Mouse (Mus musculus) heart, embryonic 16.5 days (tissue): ENCODE data around the gene Snrpg. TPM values are rescaled to one million over a fixed set of nuclear protein-coding genes. Genes with fewer than 3 reads are reported as not detected.
"Not testable (repeated sequence)": the region's sequence is repeated elsewhere in the genome, so short reads cannot be mapped to it uniquely, and the experiment has no call there.

Source experiments
- ATAC-seq: fragments of 200-750 bp; cut with Nextera tagmentation; replicated peaks from 2 replicates; pipeline ENCODE4 v1.8.0; 2017; ENCODE audit warnings: moderate number of reproducible peaks; ENCODE audit not compliant: insufficient read depth, low FRiP score; ENCODE audit errors: extremely low read depth
- H3K27ac ChIP-seq: fragments of 300-500 bp; sonication (generic); 2 replicates; pipeline ENCODE4 v1.5.1; 2014; ENCODE audit warnings: mild to moderate bottlenecking, low read length, control low read depth, moderate library complexity
- H3K27me3 ChIP-seq: fragments of 300-500 bp; sonication (generic); 2 replicates; pipeline ENCODE4 v1.6.1; 2014; ENCODE audit warnings: low read length, mixed read lengths; ENCODE audit not compliant: control insufficient read depth, insufficient read depth
- H3K36me3 ChIP-seq: fragments of 300-500 bp; sonication (generic); 2 replicates; pipeline ENCODE4 v1.6.1; 2014; ENCODE audit not compliant: control insufficient read depth, insufficient read depth
- H3K4me1 ChIP-seq: fragments of 300-500 bp; sonication (generic); 2 replicates; pipeline ENCODE4 v1.6.1; 2014; ENCODE audit warnings: low read length, mixed read lengths; ENCODE audit not compliant: control insufficient read depth, insufficient read depth
- H3K4me2 ChIP-seq: fragments of 300-500 bp; sonication (generic); 2 replicates; pipeline ENCODE4 v1.6.1; 2014; ENCODE audit warnings: low read depth, mild to moderate bottlenecking, control low read depth, low read length
- H3K4me3 ChIP-seq: fragments of 300-500 bp; sonication (generic); 2 replicates; pipeline ENCODE4 v1.5.1; 2014; ENCODE audit warnings: mild to moderate bottlenecking, control low read depth, low read length
- H3K9ac ChIP-seq: fragments of 300-500 bp; sonication (generic); 2 replicates; pipeline ENCODE4 v1.6.1; 2014; ENCODE audit warnings: low read length, control low read depth
- H3K9me3 ChIP-seq: fragments of 300-500 bp; sonication (generic); replicated peaks from 2 replicates; pipeline ENCODE4 v1.6.1; 2016; ENCODE audit warnings: low read length; ENCODE audit not compliant: control insufficient read depth
- WGBS: fragments of 180-500 bp; shearing (Covaris S2); extraction: QIAGEN DNeasy Blood & Tissue Kit; methylation state at CpG from one replicate; pipeline ENCODE4 v1.1.7; 2014; 5-methylcytosine and 5-hydroxymethylcytosine counted together
- polyA plus RNA-seq: library from polyadenylated mRNA; unstranded; fragments of >200 nt; fragmentation: Nextera tagmentation; extraction: Ambion mirVana; gene quantifications from 2 replicates; pipeline ENCODE4 v1.2.1, GENCODE M21; 2015

The Snrpg gene
- polyA plus RNA-seq, 1 experiment from 2014 or later = 246 TPM

- peaks cover 21% of the 10 kb centered on the region for H3K36me3 ChIP-seq
- H3K9ac ChIP-seq = no peak overlapping the region
- H3K9me3 ChIP-seq = no peaks in the 10 kb centered on the region
- peaks cover 14% of the 10 kb centered on the region for H3K4me1 ChIP-seq
- no peaks in the 10 kb centered on the region for H3K27me3 ChIP-seq
- 91% methylated on average over 6 of the region's 6 CpGs for WGBS
- no peak for ATAC-seq
- H3K27ac ChIP-seq = no peak overlapping the region
- no peak overlapping the region for H3K4me3 ChIP-seq
- H3K4me2 ChIP-seq = no peak overlapping the region
These were observed 2.5 kb downstream of the Snrpg start for GRCm38 (mm10) chr6:86373556-86373955.

GRCm38 (mm10) chr6:86378341-86378740 is 7.2 kb downstream of the Snrpg start:
- 83% methylated on average over 3 of the region's 3 CpGs for WGBS
- H3K4me3 ChIP-seq = no peak overlapping the region
- no peak overlapping the region for H3K9ac ChIP-seq
- no peak overlapping the region for H3K4me2 ChIP-seq
- no peaks in the 10 kb centered on the region for H3K27me3 ChIP-seq
- no peak overlapping the region for H3K27ac ChIP-seq
- no peaks in the 10 kb centered on the region for H3K4me1 ChIP-seq
- no peaks in the 10 kb centered on the region for H3K9me3 ChIP-seq
- no peak for ATAC-seq
- peaks cover 26% of the 10 kb centered on the region for H3K36me3 ChIP-seq

DNA sequence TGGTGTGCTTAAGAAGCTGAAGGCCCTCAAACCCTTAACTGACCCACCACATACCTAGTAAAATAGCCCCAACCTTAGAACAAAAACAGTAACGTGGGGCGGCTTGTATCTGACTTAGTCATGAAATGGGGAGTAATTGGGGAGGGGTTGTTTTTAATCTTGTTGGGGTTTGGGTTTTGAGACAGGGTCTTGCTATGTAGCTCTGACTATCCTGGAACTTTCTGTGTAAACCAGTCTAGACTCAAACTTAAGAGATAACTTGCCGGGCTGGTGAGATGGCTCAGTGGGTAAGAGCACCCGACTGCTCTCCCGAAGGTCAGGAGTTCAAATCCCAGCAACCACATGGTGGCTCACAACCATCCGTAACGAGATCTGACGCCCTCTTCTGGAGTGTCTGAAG is 9.0 kb downstream of the Snrpg start:
- 80% methylated on average over 5 of the region's 8 CpGs for WGBS
- not testable (repeated sequence) for H3K4me3 ChIP-seq, H3K4me2 ChIP-seq, H3K27ac ChIP-seq, H3K27me3 ChIP-seq, H3K9ac ChIP-seq, H3K9me3 ChIP-seq, H3K4me1 ChIP-seq, ATAC-seq
- peaks cover 26% of the 10 kb centered on the region for H3K36me3 ChIP-seq

DNA sequence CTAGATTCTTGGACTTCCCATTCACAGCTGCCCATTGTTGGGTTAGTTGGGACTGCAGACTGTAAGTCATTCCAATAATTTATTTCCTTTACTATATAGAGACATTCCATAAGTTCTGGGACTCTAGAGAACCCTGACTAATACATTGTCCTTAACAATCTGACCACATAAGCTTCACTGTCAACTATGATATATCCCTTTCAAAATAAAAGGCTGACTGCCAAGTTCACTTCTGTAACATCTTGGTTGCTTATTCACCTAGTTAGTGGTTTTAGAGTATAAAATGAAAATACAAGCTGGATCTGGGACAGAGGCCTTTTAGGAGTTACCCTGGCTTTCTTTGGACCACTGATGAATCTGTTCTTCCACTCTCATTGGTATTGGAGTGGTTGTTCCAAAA is 11.4 kb downstream of the Snrpg start:
- Histone ChIP-seq H3K27ac (no peak overlapping the region), H3K9ac (no peak overlapping the region), H3K4me1 (no peaks in the 10 kb centered on the region)

DNA sequence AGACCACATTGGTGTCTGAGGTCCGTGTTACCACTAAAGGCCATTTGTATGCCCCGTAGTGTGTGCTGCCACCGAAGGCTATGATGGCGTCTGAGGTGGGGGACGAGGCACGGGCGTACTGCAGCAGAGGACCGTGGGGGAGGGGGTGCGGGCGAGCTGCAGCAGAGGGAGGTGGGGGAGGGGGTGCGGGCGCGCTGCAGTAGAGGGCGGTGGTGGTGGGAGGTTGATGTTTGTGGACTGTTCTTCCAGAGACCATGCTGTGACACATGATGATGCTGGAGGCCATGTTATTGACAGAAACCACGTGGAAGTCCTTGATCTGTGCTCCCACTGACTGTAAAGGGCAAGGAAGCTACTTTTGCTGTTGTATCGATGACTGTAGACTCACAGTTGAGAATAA is 12.3 kb downstream of the Snrpg start:
- H3K27ac ChIP-seq = no peak overlapping the region
- no peaks in the 10 kb centered on the region for H3K9me3 ChIP-seq
- 41% methylated on average over 15 of the region's 16 CpGs for WGBS
- H3K4me1 ChIP-seq = no peaks in the 10 kb centered on the region
- no peak overlapping the region for H3K9ac ChIP-seq
- H3K4me2 ChIP-seq = no peak overlapping the region
- no peak overlapping the region for H3K4me3 ChIP-seq
- peaks cover 15% of the 10 kb centered on the region for H3K36me3 ChIP-seq
- ATAC-seq = no peak
- no peaks in the 10 kb centered on the region for H3K27me3 ChIP-seq

More for the DNA sequence above, 11.4 kb downstream of the Snrpg start:
- H3K4me3 ChIP-seq = no peak overlapping the region
- no peak overlapping the region for H3K4me2 ChIP-seq
- no peaks in the 10 kb centered on the region for H3K27me3 ChIP-seq
- H3K36me3 ChIP-seq = peaks cover 15% of the 10 kb centered on the region
- no peaks in the 10 kb centered on the region for H3K9me3 ChIP-seq
- no peak for ATAC-seq

DNA sequence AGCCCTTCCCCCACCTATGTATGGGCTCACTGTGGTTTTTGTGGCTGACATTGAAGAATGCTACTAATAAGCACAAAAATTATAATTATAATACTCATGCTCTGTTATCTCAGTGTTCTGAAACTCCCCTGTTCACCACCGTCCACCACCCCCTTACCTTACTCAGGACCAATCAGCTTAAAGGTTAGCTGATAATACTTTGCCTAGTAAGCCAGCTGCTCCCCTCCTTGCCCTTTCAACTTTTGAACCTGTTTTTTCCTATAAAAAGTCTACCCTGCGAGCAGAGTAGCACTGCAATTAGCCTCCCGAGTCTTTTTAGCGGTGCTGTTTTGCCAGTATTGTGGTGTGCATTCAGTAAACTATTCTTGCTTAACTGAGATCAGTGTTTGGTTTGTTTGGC is 13.6 kb downstream of the Snrpg start:
- Histone ChIP-seq H3K4me2 (no peak overlapping the region), H3K4me3 (no peak overlapping the region), H3K27me3 (no peaks in the 10 kb centered on the region), H3K27ac (no peak overlapping the region), H3K9ac (no peak overlapping the region), H3K4me1 (no peaks in the 10 kb centered on the region), H3K36me3 (peaks cover 18% of the 10 kb centered on the region), H3K9me3 (no peaks in the 10 kb centered on the region)
- ATAC-seq = no peak
- WGBS = 65% methylated on average over 4 of the region's 4 CpGs

GRCm38 (mm10) chr6:86385362-86386104 is 14.4 kb downstream of the Snrpg start:
- no peak overlapping the region for H3K4me3 ChIP-seq
- no peaks in the 10 kb centered on the region for H3K9me3 ChIP-seq
- H3K4me1 ChIP-seq = no peaks in the 10 kb centered on the region
- no peak overlapping the region for H3K4me2 ChIP-seq
- 84% methylated on average over 5 of the region's 5 CpGs for WGBS
- H3K9ac ChIP-seq = no peak overlapping the region
- no peaks in the 10 kb centered on the region for H3K27me3 ChIP-seq
- peaks cover 25% of the 10 kb centered on the region for H3K36me3 ChIP-seq
- ATAC-seq = no peak
- H3K27ac ChIP-seq = no peak overlapping the region

- H3K27ac ChIP-seq = no peak overlapping the region
- no peak for ATAC-seq
- peaks cover 41% of the 10 kb centered on the region for H3K36me3 ChIP-seq
- no peak overlapping the region for H3K4me2 ChIP-seq
- WGBS = 72% methylated on average over 12 of the region's 12 CpGs
- H3K9ac ChIP-seq = no peak overlapping the region
- H3K27me3 ChIP-seq = no peaks in the 10 kb centered on the region
- no peaks in the 10 kb centered on the region for H3K4me1 ChIP-seq
- H3K4me3 ChIP-seq = no peak overlapping the region
- H3K9me3 ChIP-seq = no peaks in the 10 kb centered on the region
These were observed 16.2 kb downstream of the Snrpg start for GRCm38 (mm10) chr6:86387313-86387712.

- 63% methylated on average over 18 of the region's 18 CpGs for WGBS
- H3K4me2 ChIP-seq = no peak overlapping the region
- H3K4me1 ChIP-seq = no peaks in the 10 kb centered on the region
- H3K36me3 ChIP-seq = peaks cover 41% of the 10 kb centered on the region
- no peak overlapping the region for H3K27ac ChIP-seq
- H3K9me3 ChIP-seq = no peaks in the 10 kb centered on the region
- H3K4me3 ChIP-seq = no peak overlapping the region
- no peak for ATAC-seq
- H3K27me3 ChIP-seq = no peaks in the 10 kb centered on the region
- H3K9ac ChIP-seq = no peak overlapping the region
These were observed 17.4 kb downstream of the Snrpg start for GRCm38 (mm10) chr6:86388461-86388860.
